Mouse (Mus musculus): ENCODE measurements around the gene Gm14851.
"Not testable (repeated sequence)": the region's sequence is repeated elsewhere in the genome, so short reads cannot be mapped to it uniquely, and the experiment has no call there.

The Gm14851 gene

GRCm38 (mm10) chr8:21095950-21096349 is at the start of gene Gm14851:
Gm14851 (minus strand) TSS chr8:21096050.
- DNase-seq (ENCODE audit: low spot score) = not testable (repeated sequence)

GRCm38 (mm10) chr8:21134342-21134741 is 38.5 kb upstream of the Gm14851 start, which contains the start of gene Defa30:
Defa30 (plus strand) TSS chr8:21134642.
- DNase-seq (ENCODE audit: low spot score) = not testable (repeated sequence)

DNA sequence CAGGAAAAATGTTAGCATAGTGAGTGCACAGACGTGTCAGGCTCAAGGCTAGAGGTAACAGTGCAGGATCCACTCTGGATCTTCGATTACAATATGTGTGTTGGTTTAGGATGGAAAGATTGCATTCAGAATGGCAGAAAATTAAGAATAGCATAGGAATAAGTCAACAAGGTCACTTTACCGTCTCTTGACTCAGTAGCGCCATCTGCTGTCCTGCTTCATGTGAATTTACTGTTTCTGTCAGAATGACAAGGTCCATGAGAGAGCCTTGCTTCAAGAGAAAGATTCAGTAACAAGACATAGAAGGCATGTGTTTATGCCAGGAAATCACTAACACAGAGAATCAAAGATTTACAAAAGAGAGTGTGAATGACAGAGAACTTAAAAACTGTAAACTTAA is 2.7 kb downstream of the Gm14851 start:
- DNase-seq (ENCODE audit: low spot score) = peak; percentile 2

DNA sequence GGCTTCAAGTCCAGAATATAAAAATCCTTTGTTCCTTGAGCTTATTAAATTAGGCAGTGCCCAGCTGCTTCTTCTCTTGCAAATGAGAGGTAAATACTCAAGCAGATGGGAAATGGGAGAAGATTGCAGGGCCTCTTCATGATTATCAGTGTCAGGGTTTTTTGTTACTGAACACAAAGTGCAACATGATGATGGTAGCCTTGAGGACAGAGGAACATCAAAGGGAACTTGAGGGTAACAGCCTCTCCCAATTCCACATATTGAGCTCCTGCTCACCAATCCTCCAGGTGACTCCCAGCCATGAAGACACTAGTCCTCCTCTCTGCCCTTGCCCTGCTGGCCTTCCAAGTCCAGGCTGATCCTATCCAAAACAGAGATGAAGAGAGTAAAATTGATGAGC is 11.7 kb downstream of the Gm14851 start, which contains the start of gene Defa25:
Gene Defa25, plus strand, starts transcription at position 301 of the 400 bp plus-strand sequence.
- DNase-seq (ENCODE audit: low spot score) = not testable (repeated sequence)

GRCm38 (mm10) chr8:21064738-21065137 is 31.1 kb downstream of the Gm14851 start, which contains the start of gene Defa35:
Defa35 (plus strand) TSS chr8:21065038.
- DNase-seq (ENCODE audit: low spot score) = not testable (repeated sequence)

- DNase-seq (ENCODE audit: low spot score) = not testable (repeated sequence)
Measured at GRCm38 (mm10) chr8:21054747-21055146, 41.1 kb downstream of the Gm14851 start, which contains the start of gene Defa23. Defa23 (plus strand) TSS chr8:21055047.

All from urinary bladder, postnatal 25 days (tissue).